Mouse (Mus musculus) adrenal gland (tissue): Measurements from ENCODE around the gene Tle3.

ENCODE experiments used
- intact Hi-C: fragments of 180-260 bp; cut with DNase I; formaldehyde crosslinking; loops from one replicate; pipeline ENCODE4 v1.15.1; 2025

Tle3 gene

GRCm38 (mm10) chr9:61427051-61427450 lies 54.9 kb downstream of the Tle3 start:
- intact Hi-C loops = no loop called here

- intact Hi-C loops = no loop called here
Measured at GRCm38 (mm10) chr9:61427901-61428300, 55.7 kb downstream of the Tle3 start.

GRCm38 (mm10) chr9:61431830-61432229 lies 59.7 kb downstream of the Tle3 start:
- intact Hi-C loops = no loop called here

GRCm38 (mm10) chr9:61433206-61433605 lies 61.0 kb downstream of the Tle3 start:
- intact Hi-C loops = no loop called here

GRCm38 (mm10) chr9:61434062-61434461 lies 61.9 kb downstream of the Tle3 start:
- intact Hi-C loops = no loop called here

GRCm38 (mm10) chr9:61435191-61435989 lies 63.2 kb downstream of the Tle3 start:
- intact Hi-C loops = no loop called here

GRCm38 (mm10) chr9:61436104-61436503 lies 63.9 kb downstream of the Tle3 start:
- intact Hi-C loops = no loop called here

GRCm38 (mm10) chr9:61436761-61437160 lies 64.6 kb downstream of the Tle3 start:
- intact Hi-C loops = no loop called here

- intact Hi-C loops = no loop called here
Measured at GRCm38 (mm10) chr9:61439092-61439491, 66.9 kb downstream of the Tle3 start.

GRCm38 (mm10) chr9:61439979-61440378 lies 67.8 kb downstream of the Tle3 start:
- intact Hi-C loops = no loop called here

- intact Hi-C loops = no loop called here
Measured at GRCm38 (mm10) chr9:61441206-61441913, 69.2 kb downstream of the Tle3 start.

GRCm38 (mm10) chr9:61442951-61443630 lies 70.9 kb downstream of the Tle3 start:
- intact Hi-C loops = no loop called here

GRCm38 (mm10) chr9:61445151-61445550 lies 73.0 kb downstream of the Tle3 start:
- intact Hi-C loops = no loop called here

- intact Hi-C loops = no loop called here
Measured at GRCm38 (mm10) chr9:61445711-61446222, 73.6 kb downstream of the Tle3 start.

- intact Hi-C loops = no loop called here
Measured at GRCm38 (mm10) chr9:61446965-61447364, 74.8 kb downstream of the Tle3 start.

- intact Hi-C loops = no loop called here
Measured at GRCm38 (mm10) chr9:61449363-61449904, 77.3 kb downstream of the Tle3 start.

- intact Hi-C loops = no loop called here
Measured at GRCm38 (mm10) chr9:61452081-61452480, 79.9 kb downstream of the Tle3 start.

- intact Hi-C loops = no loop called here
Measured at GRCm38 (mm10) chr9:61455861-61456261, 83.7 kb downstream of the Tle3 start.

GRCm38 (mm10) chr9:61456441-61457161 lies 84.4 kb downstream of the Tle3 start:
- intact Hi-C loops = no loop called here

GRCm38 (mm10) chr9:61457162-61457523 lies 85.0 kb downstream of the Tle3 start:
- intact Hi-C loops = no loop called here

GRCm38 (mm10) chr9:61461859-61462258 lies 89.7 kb downstream of the Tle3 start:
- intact Hi-C loops = no loop called here
